Mouse (Mus musculus) cerebellum, adult 2 months (tissue): ENCODE measurements around the gene Mlxip.

ENCODE experiments used
- CTCF ChIP-seq: fragments of 200-500 bp; IDR thresholded peaks from 2 replicates; pipeline ENCODE4 v1.5.1; 2011; ENCODE audit warnings: low read depth, mild to moderate bottlenecking, control low read depth, low read length, moderate library complexity, borderline replicate concordance; ENCODE audit not compliant: insufficient read depth
- POLR2A ChIP-seq: fragments of 200-500 bp; IDR thresholded peaks from 2 replicates; pipeline ENCODE4 v1.6.1; 2011; ENCODE audit warnings: low read length, control low read depth, borderline replicate concordance; ENCODE audit not compliant: insufficient read depth

DNA sequence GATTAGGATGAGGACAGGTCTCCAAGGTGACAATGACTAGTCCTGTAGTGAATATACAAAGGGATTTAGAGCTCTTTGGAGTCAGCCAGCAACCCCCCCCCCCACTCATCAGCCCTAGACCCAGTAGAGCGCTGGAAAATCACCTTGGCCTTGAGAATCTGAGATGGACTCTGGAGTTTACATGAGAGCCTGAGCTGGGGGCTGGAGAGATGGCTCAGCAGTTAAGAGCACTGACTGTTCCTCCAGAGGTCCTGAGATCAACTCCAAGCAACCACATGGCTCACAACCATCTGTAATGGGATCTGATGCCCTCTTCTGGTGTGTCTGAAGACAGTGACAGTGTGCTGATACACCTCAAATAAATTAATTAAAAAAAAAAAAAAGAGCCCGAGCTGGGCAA lies 46.6 kb upstream of the Mlxip start:
- TF ChIP-seq CTCF (no peak), POLR2A (no peak)
